ENCODE assay signal across 9 mouse cellular contexts in genomic region chr13:20173987-20174654, GRCm38 (mm10).
DNase-seq lines count a peak whose midpoint lies in the region; ATAC-seq lines count a peak whose summit lies in the region.
"Had no signal": no experiment of that assay in that cellular context is flagged by ENCODE, and none has a peak within 500 bp of the region (broad histone marks: within the 10 kb centered on the region; RNA-seq: fewer than 3 reads in every experiment).

No protein-coding gene starts in this region.

- H3K9ac ChIP-seq in hindbrain, embryonic 12.5 days: no peak overlapping the region
- no peak overlapping the region for H3K9ac ChIP-seq in hindbrain, embryonic 11.5 days (ENCODE audit: low read depth, low read length)
- H3K9ac ChIP-seq in hindbrain, embryonic 16.5 days (ENCODE audit: low read depth, low read length): 0 out of 2 replicates have a peak overlapping the region, but pooled peaks have one; percentile 11
- no peak overlapping the region for H3K9ac ChIP-seq in forebrain, embryonic 16.5 days (replicated peaks; ENCODE audit: low read depth, low read length)

- H3K4me2 ChIP-seq in hindbrain, embryonic 12.5 days (replicated peaks): no peak overlapping the region
- no peak overlapping the region for H3K4me2 ChIP-seq in hindbrain, embryonic 11.5 days (replicated peaks; ENCODE audit: low read depth, low read length)
- H3K4me2 ChIP-seq in hindbrain, embryonic 16.5 days (ENCODE audit: low read length): no peak overlapping the region
- no peak overlapping the region for H3K4me2 ChIP-seq in forebrain, embryonic 16.5 days (ENCODE audit: low read length)

- 32% methylated on average over 10 of the region's 10 CpGs for WGBS in hindbrain, embryonic 12.5 days
- WGBS in hindbrain, embryonic 11.5 days: 31% methylated on average over 10 of the region's 10 CpGs
- whole genome bisulfite sequencing in hindbrain, embryonic 16.5 days: 42% methylated on average over 10 of the region's 10 CpGs
- 38% methylated on average over 10 of the region's 10 CpGs for WGBS in forebrain, embryonic 16.5 days

- H3K4me3 ChIP-seq in hindbrain, embryonic 12.5 days: no peak overlapping the region
- no peak overlapping the region for H3K4me3 ChIP-seq in hindbrain, embryonic 11.5 days (ENCODE audit: low read depth, low read length)
- no peak overlapping the region for H3K4me3 ChIP-seq in hindbrain, embryonic 16.5 days (ENCODE audit: low read length)
- no peak overlapping the region for H3K4me3 ChIP-seq in forebrain, embryonic 16.5 days (replicated peaks; ENCODE audit: low read length)

- H3K9me3 ChIP-seq in hindbrain, embryonic 12.5 days (replicated peaks): no peaks in the 10 kb centered on the region
- no peaks in the 10 kb centered on the region for H3K9me3 ChIP-seq in hindbrain, embryonic 11.5 days (ENCODE audit: control insufficient read depth, low read length)
- H3K9me3 ChIP-seq in hindbrain, embryonic 16.5 days (ENCODE audit: control insufficient read depth, low read length): no peaks in the 10 kb centered on the region
- H3K9me3 ChIP-seq in forebrain, embryonic 16.5 days (ENCODE audit: control insufficient read depth, low read length): no peaks in the 10 kb centered on the region

- H3K27ac ChIP-seq in hindbrain, embryonic 12.5 days: peak overlapping the region; percentile 23; the same call in 1 of the 2 replicates
- H3K27ac ChIP-seq in hindbrain, embryonic 11.5 days (ENCODE audit: low read depth, low read length): no peak overlapping the region
- H3K27ac ChIP-seq in hindbrain, embryonic 16.5 days (ENCODE audit: low read depth, low read length): peak overlapping the region; percentile 32
- no peak overlapping the region for H3K27ac ChIP-seq in forebrain, embryonic 16.5 days (ENCODE audit: low read length)

- no peaks in the 10 kb centered on the region for H3K36me3 ChIP-seq in hindbrain, embryonic 12.5 days
- no peaks in the 10 kb centered on the region for H3K36me3 ChIP-seq in hindbrain, embryonic 11.5 days (ENCODE audit: control insufficient read depth, insufficient read depth, low read length)
- no peaks in the 10 kb centered on the region for H3K36me3 ChIP-seq in hindbrain, embryonic 16.5 days (ENCODE audit: control insufficient read depth, insufficient read depth, low read length)
- H3K36me3 ChIP-seq in forebrain, embryonic 16.5 days (ENCODE audit: control insufficient read depth, insufficient read depth): no peaks in the 10 kb centered on the region

- no peaks in the 10 kb centered on the region for H3K27me3 ChIP-seq in hindbrain, embryonic 12.5 days
- H3K27me3 ChIP-seq in hindbrain, embryonic 11.5 days (ENCODE audit: control insufficient read depth, insufficient read depth, low read length): no peaks in the 10 kb centered on the region
- no peaks in the 10 kb centered on the region for H3K27me3 ChIP-seq in hindbrain, embryonic 16.5 days (replicated peaks; ENCODE audit: control insufficient read depth, insufficient read depth, low read length)
- H3K27me3 ChIP-seq in forebrain, embryonic 16.5 days (replicated peaks; ENCODE audit: control insufficient read depth, insufficient read depth, low read length): no peaks in the 10 kb centered on the region
- H3K27me3 ChIP-seq: Patski had no signal

- ATAC-seq in hindbrain, embryonic 12.5 days (ENCODE audit: low FRiP score): no peak
- ATAC-seq in hindbrain, embryonic 11.5 days (ENCODE audit: low FRiP score): no peak
- no peak for ATAC-seq in hindbrain, embryonic 16.5 days
- no peak for ATAC-seq in forebrain, embryonic 16.5 days
- ATAC-seq: Patski had no signal

- H3K4me1 ChIP-seq in hindbrain, embryonic 12.5 days: peaks cover 2% of the 10 kb centered on the region; the same call in 1 of the 2 replicates
- H3K4me1 ChIP-seq in hindbrain, embryonic 11.5 days (replicated peaks; ENCODE audit: control insufficient read depth, insufficient read depth, low read length): no peaks in the 10 kb centered on the region
- H3K4me1 ChIP-seq in hindbrain, embryonic 16.5 days (ENCODE audit: control insufficient read depth, insufficient read depth, low read depth, low read length): no peaks in the 10 kb centered on the region; the same call in 1 of the 2 replicates
- no peaks in the 10 kb centered on the region for H3K4me1 ChIP-seq in forebrain, embryonic 16.5 days (replicated peaks; ENCODE audit: control insufficient read depth, insufficient read depth, low read length)

- no peak for DNase-seq in hindbrain, embryonic 11.5 days (ENCODE audit: low spot score)
- peak; percentile 32 to 44 for DNase-seq in adrenal gland, postnatal 36 days
- DNase-seq in lung, postnatal 14 days: peak; percentile 47
- no peak for DNase-seq in layer of hippocampus, adult 9-10 months (ENCODE audit: low spot score)
- no peak for DNase-seq in c-Kit-positive CD71-positive TER-119-positive erythroid progenitor cells, embryonic 14.5 days (ENCODE audit: low spot score)

Comparison
In these comparisons a context has a peak if more than half of its experiments do, and no peak if none do; other contexts are left out.
1. H3K27ac ChIP-seq: peak in hindbrain, embryonic 12.5 days (single experiment) and hindbrain, embryonic 16.5 days (single experiment); none in hindbrain, embryonic 11.5 days (single experiment) and forebrain, embryonic 16.5 days (single experiment).
2. DNase-seq: peak in adrenal gland, postnatal 36 days (2 of 2) and lung, postnatal 14 days (single experiment); none in hindbrain, embryonic 11.5 days (single experiment), layer of hippocampus, adult 9-10 months (single experiment) and c-Kit-positive CD71-positive TER-119-positive erythroid progenitor cells, embryonic 14.5 days (single experiment).